25 mouse cellular contexts compared by ENCODE assay signal in genomic region chr4:149197180-149197579, GRCm38 (mm10).
"Had no signal": no experiment of that assay in that cellular context is flagged by ENCODE, and none has a peak within 500 bp of the region (broad histone marks: within the 10 kb centered on the region; RNA-seq: fewer than 3 reads in every experiment).

No protein-coding gene starts in this region.

- H3K4me1 ChIP-seq: liver, embryonic 13.5 days; liver, embryonic 15.5 days; lung, embryonic 15.5 days; midbrain, embryonic 13.5 days; midbrain, embryonic 15.5 days; neural tube, embryonic 13.5 days; neural tube, embryonic 15.5 days had no signal

- H3K9ac ChIP-seq: liver, embryonic 13.5 days; liver, embryonic 15.5 days; liver, postnatal 0 days; lung, embryonic 15.5 days; midbrain, embryonic 13.5 days; midbrain, embryonic 15.5 days; neural tube, embryonic 13.5 days; neural tube, embryonic 15.5 days had no signal

- H3K27ac ChIP-seq: liver, embryonic 13.5 days; liver, embryonic 15.5 days; lung, embryonic 15.5 days; macrophage; midbrain, embryonic 13.5 days; midbrain, embryonic 15.5 days; neural tube, embryonic 13.5 days; neural tube, embryonic 15.5 days had no signal

- H3K4me3 ChIP-seq: liver, embryonic 13.5 days; liver, embryonic 15.5 days; lung, embryonic 15.5 days; megakaryocyte, embryonic 14.5 days; midbrain, embryonic 13.5 days; midbrain, embryonic 15.5 days; myocyte; neural tube, embryonic 13.5 days; neural tube, embryonic 15.5 days had no signal

- H3K4me2 ChIP-seq: liver, embryonic 11.5 days; liver, embryonic 13.5 days; liver, embryonic 15.5 days; lung, embryonic 15.5 days; midbrain, embryonic 11.5 days; midbrain, embryonic 13.5 days; midbrain, embryonic 15.5 days; neural tube, embryonic 13.5 days; neural tube, embryonic 15.5 days had no signal

- H3K9me3 ChIP-seq: liver, embryonic 13.5 days; liver, embryonic 15.5 days; lung, embryonic 15.5 days; megakaryocyte, embryonic 14.5 days; midbrain, embryonic 13.5 days; midbrain, embryonic 15.5 days; neural tube, embryonic 13.5 days; neural tube, embryonic 15.5 days had no signal

- ATAC-seq: liver, postnatal 0 days; lung, postnatal 0 days; midbrain, embryonic 13.5 days; midbrain, embryonic 15.5 days had no signal

- DNase-seq: liver, embryonic 13.5 days; liver, postnatal 0 days; lung, adult 2 months; lung, postnatal 14 days; lung, postnatal 36 days; retina, postnatal 1 day; right cerebral cortex, adult 18-20 months; right cerebral cortex, postnatal 25 days; right cerebral cortex, postnatal 4 days; spleen, adult 18-20 months; thymus, adult 18-20 months; thymus, postnatal 14 days; thymus, postnatal 36 days had no signal

- H3K27me3 ChIP-seq: liver, embryonic 13.5 days; liver, embryonic 15.5 days; lung, embryonic 15.5 days; midbrain, embryonic 13.5 days; midbrain, embryonic 15.5 days; neural tube, embryonic 13.5 days; neural tube, embryonic 15.5 days had no signal
